ENCODE assay signal across 8 mouse cellular contexts in genomic region chr15:103214149-103214548, GRCm38 (mm10). TPM values are rescaled to one million over a fixed set of nuclear protein-coding genes. Genes with fewer than 3 reads are reported as not detected.
DNase-seq lines count a peak whose midpoint lies in the region; ATAC-seq and TF ChIP-seq lines count a peak whose summit lies in the region.

No protein-coding gene starts in this region.

- H3K4me3 ChIP-seq in layer of hippocampus, adult 2 months = peak overlapping the region; percentile 71
- H3K4me3 ChIP-seq in embryonic facial prominence, embryonic 14.5 days (ENCODE audit: low read depth, low read length) = peak overlapping the region; percentile 41
- H3K4me3 ChIP-seq in hindbrain, embryonic 16.5 days (ENCODE audit: low read length) = peak overlapping the region; percentile 28
- H3K4me3 ChIP-seq in neural tube, embryonic 13.5 days = peak overlapping the region; percentile 27

- peaks cover 38% of the 10 kb centered on the region for H3K36me3 ChIP-seq in embryonic facial prominence, embryonic 14.5 days (ENCODE audit: control insufficient read depth, insufficient read depth, low read length)
- H3K36me3 ChIP-seq in hindbrain, embryonic 16.5 days (ENCODE audit: control insufficient read depth, insufficient read depth, low read length) = peaks cover 16% of the 10 kb centered on the region
- peaks cover 38% of the 10 kb centered on the region for H3K36me3 ChIP-seq in neural tube, embryonic 13.5 days

- WGBS in embryonic facial prominence, embryonic 14.5 days = 24% methylated on average over 2 of the region's 2 CpGs
- 19% methylated on average over 2 of the region's 2 CpGs for WGBS in hindbrain, embryonic 16.5 days
- WGBS in neural tube, embryonic 13.5 days = 19% methylated on average over 2 of the region's 2 CpGs

- no peaks in the 10 kb centered on the region for H3K9me3 ChIP-seq in embryonic facial prominence, embryonic 14.5 days (ENCODE audit: control insufficient read depth, low read length)
- H3K9me3 ChIP-seq in hindbrain, embryonic 16.5 days (ENCODE audit: control insufficient read depth, low read length) = no peaks in the 10 kb centered on the region
- no peaks in the 10 kb centered on the region for H3K9me3 ChIP-seq in neural tube, embryonic 13.5 days

- no peak for ATAC-seq in embryonic facial prominence, embryonic 14.5 days (ENCODE audit: low read depth)
- ATAC-seq in hindbrain, embryonic 16.5 days = peak; percentile 37; the same call in 1 of the 2 replicates
- peak; percentile 17; the same call in 1 of the 2 replicates for ATAC-seq in neural tube, embryonic 13.5 days (ENCODE audit: low read depth)
- ATAC-seq in activated CD4-positive, CD25-positive, alpha-beta regulatory T cell, adult 4 months = no peak

- H3K27me3 ChIP-seq in embryonic facial prominence, embryonic 14.5 days (replicated peaks; ENCODE audit: control insufficient read depth, insufficient read depth, low read length) = no peaks in the 10 kb centered on the region
- H3K27me3 ChIP-seq in hindbrain, embryonic 16.5 days (replicated peaks; ENCODE audit: control insufficient read depth, insufficient read depth, low read length) = no peaks in the 10 kb centered on the region
- no peaks in the 10 kb centered on the region for H3K27me3 ChIP-seq in neural tube, embryonic 13.5 days

- H3K4me2 ChIP-seq in embryonic facial prominence, embryonic 14.5 days (ENCODE audit: low read depth, low read length) = peak overlapping the region; percentile 62
- H3K4me2 ChIP-seq in hindbrain, embryonic 16.5 days (ENCODE audit: low read length) = peak overlapping the region; percentile 45
- H3K4me2 ChIP-seq in neural tube, embryonic 13.5 days = peak overlapping the region; percentile 61

- H3K27ac ChIP-seq in layer of hippocampus, adult 2 months = peak overlapping the region; percentile 92
- peak overlapping the region; percentile 95 for H3K27ac ChIP-seq in embryonic facial prominence, embryonic 14.5 days (replicated peaks; ENCODE audit: low read depth, low read length)
- H3K27ac ChIP-seq in hindbrain, embryonic 16.5 days (ENCODE audit: low read depth, low read length) = peak overlapping the region; percentile 58
- H3K27ac ChIP-seq in neural tube, embryonic 13.5 days (replicated peaks) = peak overlapping the region; percentile 76

- DNase-seq in layer of hippocampus, adult 2 months (ENCODE audit: low spot score in 2 of 2) = peak in 1 of 2 experiments; percentile 17
- no peak for DNase-seq in layer of hippocampus, postnatal 25 days (ENCODE audit: extremely low spot score in 1 of 2, low spot score in 1 of 2)
- DNase-seq in embryonic facial prominence, embryonic 14.5 days (ENCODE audit: low spot score) = peak; percentile 59
- no peak for DNase-seq in gastrocnemius, adult 18-20 months (ENCODE audit: low spot score)
- no peak for DNase-seq in layer of hippocampus, adult 8-10 months (ENCODE audit: low spot score in 2 of 2)

- no peak for TF ChIP-seq CTCF in layer of hippocampus, adult 2 months (conservative IDR thresholded peaks at IDR 0.05)

- H3K9ac ChIP-seq in embryonic facial prominence, embryonic 14.5 days (ENCODE audit: low read depth, low read length) = peak overlapping the region; percentile 54
- H3K9ac ChIP-seq in hindbrain, embryonic 16.5 days (ENCODE audit: low read depth, low read length) = peak overlapping the region; percentile 48
- peak overlapping the region; percentile 32; the same call in 1 of the 2 replicates for H3K9ac ChIP-seq in neural tube, embryonic 13.5 days

- H3K4me1 ChIP-seq in embryonic facial prominence, embryonic 14.5 days (ENCODE audit: control insufficient read depth, insufficient read depth, low read length) = peaks cover 19% of the 10 kb centered on the region
- peaks cover 21% of the 10 kb centered on the region for H3K4me1 ChIP-seq in hindbrain, embryonic 16.5 days (ENCODE audit: control insufficient read depth, insufficient read depth, low read depth, low read length)
- H3K4me1 ChIP-seq in neural tube, embryonic 13.5 days (replicated peaks) = peaks cover 44% of the 10 kb centered on the region

RNA-seq across cellular contexts. Expression of gene Cbx5, which starts 25.5 kb away (rescaled TPM):
- 100 to 1,000 TPM; 179 to 187 TPM for total RNA-seq in layer of hippocampus, adult 2 months (2021)
- 100 to 1,000 TPM; 180 to 183 TPM for total RNA-seq in layer of hippocampus, postnatal 25 days (2021)
- polyA plus RNA-seq in embryonic facial prominence, embryonic 14.5 days (2014; fragmentation: Nextera tagmentation; extraction: Ambion mirVana) = 112 and 126 TPM in 2 replicates
- 120 and 124 TPM in 2 replicates for polyA plus RNA-seq in hindbrain, embryonic 16.5 days (2015; fragmentation: Nextera tagmentation; extraction: Ambion mirVana)
- 104 and 116 TPM in 2 replicates for polyA plus RNA-seq in neural tube, embryonic 13.5 days (2015; fragmentation: Nextera tagmentation; extraction: Ambion mirVana)
- 10 to 100 TPM; 30.9 to 34.2 TPM for polyA plus RNA-seq in activated CD4-positive, CD25-positive, alpha-beta regulatory T cell, adult 4 months (2017; shearing (Covaris generic))
- total RNA-seq in gastrocnemius, adult 18-20 months (2021) = 10 to 100 TPM; 25.4 to 35.6 TPM
- total RNA-seq in layer of hippocampus, adult 8-10 months (2022) = 100 to 1,000 TPM; 170 to 209 (median 180) TPM

RNA-seq across cellular contexts. Expression of gene Hnrnpa1, which starts 26.1 kb away (rescaled TPM):
- total RNA-seq in layer of hippocampus, adult 2 months (2021) = 100 to 1,000 TPM; 256 to 265 TPM
- 100 to 1,000 TPM; 253 to 258 TPM for total RNA-seq in layer of hippocampus, postnatal 25 days (2021)
- polyA plus RNA-seq in embryonic facial prominence, embryonic 14.5 days (2014; fragmentation: Nextera tagmentation; extraction: Ambion mirVana) = 573 and 661 TPM in 2 replicates
- 483 and 550 TPM in 2 replicates for polyA plus RNA-seq in hindbrain, embryonic 16.5 days (2015; fragmentation: Nextera tagmentation; extraction: Ambion mirVana)
- 784 and 805 TPM in 2 replicates for polyA plus RNA-seq in neural tube, embryonic 13.5 days (2015; fragmentation: Nextera tagmentation; extraction: Ambion mirVana)
- 100 to 1,000 TPM; 335 to 345 TPM for polyA plus RNA-seq in activated CD4-positive, CD25-positive, alpha-beta regulatory T cell, adult 4 months (2017; shearing (Covaris generic))
- 10 to 100 TPM; 77.2 to 94.8 TPM for total RNA-seq in gastrocnemius, adult 18-20 months (2021)
- 100 to 1,000 TPM; 257 to 295 (median 288) TPM for total RNA-seq in layer of hippocampus, adult 8-10 months (2022)

RNA-seq across cellular contexts. Expression of gene Nfe2, which starts 44.1 kb away (rescaled TPM):
- total RNA-seq in layer of hippocampus, adult 2 months (2021) = not detected
- not detected for total RNA-seq in layer of hippocampus, postnatal 25 days (2021)
- polyA plus RNA-seq in embryonic facial prominence, embryonic 14.5 days (2014; fragmentation: Nextera tagmentation; extraction: Ambion mirVana) = 2.1 and 2.5 TPM in 2 replicates
- 0.65 and 0.69 TPM in 2 replicates for polyA plus RNA-seq in hindbrain, embryonic 16.5 days (2015; fragmentation: Nextera tagmentation; extraction: Ambion mirVana)
- polyA plus RNA-seq in neural tube, embryonic 13.5 days (2015; fragmentation: Nextera tagmentation; extraction: Ambion mirVana) = 1.3 and 1.9 TPM in 2 replicates
- 1 to 10 TPM; 1.2 TPM for polyA plus RNA-seq in activated CD4-positive, CD25-positive, alpha-beta regulatory T cell, adult 4 months (2017; shearing (Covaris generic))
- not detected for total RNA-seq in gastrocnemius, adult 18-20 months (2021)
- not detected for total RNA-seq in layer of hippocampus, adult 8-10 months (2022)

RNA-seq across cellular contexts. Expression of gene Smug1, which starts 47.3 kb away (rescaled TPM):
- total RNA-seq in layer of hippocampus, adult 2 months (2021) = 10 to 100 TPM; 17.9 to 18.2 TPM
- 10 to 100 TPM; 17.4 to 20.2 TPM for total RNA-seq in layer of hippocampus, postnatal 25 days (2021)
- polyA plus RNA-seq in embryonic facial prominence, embryonic 14.5 days (2014; fragmentation: Nextera tagmentation; extraction: Ambion mirVana) = 14.9 and 18.4 TPM in 2 replicates
- 25.1 and 29.1 TPM in 2 replicates for polyA plus RNA-seq in hindbrain, embryonic 16.5 days (2015; fragmentation: Nextera tagmentation; extraction: Ambion mirVana)
- polyA plus RNA-seq in neural tube, embryonic 13.5 days (2015; fragmentation: Nextera tagmentation; extraction: Ambion mirVana) = 36.1 and 41.0 TPM in 2 replicates
- 1 to 10 TPM; 4.0 to 5.8 TPM for polyA plus RNA-seq in activated CD4-positive, CD25-positive, alpha-beta regulatory T cell, adult 4 months (2017; shearing (Covaris generic))
- 10 to 100 TPM in 1 of 2 experiments, 1 to 10 TPM in 1; 9.4 to 11.3 TPM for total RNA-seq in gastrocnemius, adult 18-20 months (2021)
- total RNA-seq in layer of hippocampus, adult 8-10 months (2022) = 10 to 100 TPM; 13.2 to 21.6 (median 17.3) TPM

RNA-seq across cellular contexts. Expression of gene Copz1, which starts 58.4 kb away (rescaled TPM):
- total RNA-seq in layer of hippocampus, adult 2 months (2021) = 10 to 100 TPM; 91.0 to 96.2 TPM
- total RNA-seq in layer of hippocampus, postnatal 25 days (2021) = 100 to 1,000 TPM; 101 to 105 TPM
- 274 and 289 TPM in 2 replicates for polyA plus RNA-seq in embryonic facial prominence, embryonic 14.5 days (2014; fragmentation: Nextera tagmentation; extraction: Ambion mirVana)
- 207 and 209 TPM in 2 replicates for polyA plus RNA-seq in hindbrain, embryonic 16.5 days (2015; fragmentation: Nextera tagmentation; extraction: Ambion mirVana)
- 214 and 224 TPM in 2 replicates for polyA plus RNA-seq in neural tube, embryonic 13.5 days (2015; fragmentation: Nextera tagmentation; extraction: Ambion mirVana)
- polyA plus RNA-seq in activated CD4-positive, CD25-positive, alpha-beta regulatory T cell, adult 4 months (2017; shearing (Covaris generic)) = 100 to 1,000 TPM; 231 to 266 TPM
- total RNA-seq in gastrocnemius, adult 18-20 months (2021) = 10 to 100 TPM; 35.8 to 37.3 TPM
- total RNA-seq in layer of hippocampus, adult 8-10 months (2022) = 100 to 1,000 TPM in 1 of 4 experiments, 10 to 100 TPM in 3; 90.6 to 100 (median 94.2) TPM

Comparison
In these comparisons a context has a peak if more than half of its experiments do, and no peak if none do; other contexts are left out.
1. ATAC-seq: peak in hindbrain, embryonic 16.5 days (single experiment) and neural tube, embryonic 13.5 days (single experiment); none in embryonic facial prominence, embryonic 14.5 days (single experiment) and activated CD4-positive, CD25-positive, alpha-beta regulatory T cell, adult 4 months (single experiment).
2. RNA of gene Cbx5, which starts 25.5 kb away (total RNA-seq): 170 to 209 TPM in layer of hippocampus, adult 8-10 months, 179 to 187 TPM in layer of hippocampus, adult 2 months and 180 to 183 TPM in layer of hippocampus, postnatal 25 days; 25.4 to 35.6 TPM in gastrocnemius, adult 18-20 months; every median in the first group is over 4 times any median in the second.
3. Peak in every context shown above with its lines, with median percentiles within 50 percentile points of each other: H3K27ac ChIP-seq, H3K4me3 ChIP-seq, H3K4me2 ChIP-seq and H3K9ac ChIP-seq.